Mouse (Mus musculus) erythroblast, embryonic 14.5 days (primary cell): ENCODE measurements around the gene Ilkap.

ENCODE experiments used
- GATA1 ChIP-seq: IDR thresholded peaks from 2 replicates; pipeline ENCODE4 v1.6.1; 2012; ENCODE audit warnings: low read length, inconsistent platforms, mixed read lengths
- TAL1 ChIP-seq: IDR thresholded peaks from 3 replicates; pipeline ENCODE4 v1.6.1; 2012; ENCODE audit warnings: low read length, inconsistent platforms, mixed read lengths

GRCm38 (mm10) chr1:91441855-91442254 is 43.2 kb upstream of the Ilkap start:
- TF ChIP-seq TAL1 (no peak), GATA1 (no peak)
